Mouse (Mus musculus): Measurements from ENCODE around the gene H2-Eb2.
"Not testable (repeated sequence)": the region's sequence is repeated elsewhere in the genome, so short reads cannot be mapped to it uniquely, and the experiment has no call there.

Gene H2-Eb2

GRCm38 (mm10) chr17:34306407-34306806 is 19.1 kb upstream of the H2-Eb2 start:
- DNase-seq = no peak

DNA sequence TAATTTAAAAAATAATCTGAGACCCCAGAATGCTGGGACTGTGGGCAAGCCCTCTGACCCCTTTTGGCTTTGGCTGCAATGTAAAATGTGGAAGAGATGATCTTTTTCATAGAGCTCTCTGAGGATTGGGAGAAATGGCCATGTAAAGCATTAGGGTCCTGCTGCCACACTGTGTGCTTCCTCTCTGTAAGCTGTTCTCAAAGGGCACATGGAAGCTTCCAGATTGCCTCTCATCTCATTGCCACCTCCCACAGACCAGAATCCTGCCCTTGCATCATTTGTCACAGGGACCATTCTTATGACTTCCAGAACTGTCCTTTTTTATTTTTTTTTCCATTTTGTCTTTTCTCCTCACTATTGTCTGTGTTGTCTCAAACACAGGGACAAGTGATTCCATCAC is 18.2 kb upstream of the H2-Eb2 start:
- DNase-seq = no peak

GRCm38 (mm10) chr17:34308161-34308560 is 17.3 kb upstream of the H2-Eb2 start:
- no peak for DNase-seq

DNA sequence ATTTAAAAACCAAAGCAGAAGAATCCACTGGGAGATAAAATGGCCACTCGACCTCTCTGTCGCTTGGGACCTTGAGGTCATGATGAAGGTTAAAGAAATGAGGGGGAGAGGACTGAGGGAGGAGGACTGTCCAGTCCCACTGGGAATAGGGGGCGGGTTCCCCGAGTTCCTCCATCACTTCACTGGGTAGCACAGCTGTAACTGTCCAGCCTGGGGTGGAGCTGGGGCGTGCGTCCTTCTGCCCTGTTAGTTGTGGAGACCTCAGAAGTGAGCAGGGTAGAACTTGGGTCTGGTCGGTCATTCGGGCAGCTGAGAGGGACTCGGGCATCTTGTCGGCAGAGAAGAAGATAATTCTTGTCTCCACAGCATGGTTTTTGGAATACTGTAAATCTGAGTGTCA is 16.2 kb upstream of the H2-Eb2 start:
- no peak for DNase-seq

- peak; percentile 51 to 72 for DNase-seq
These were observed 15.6 kb upstream of the H2-Eb2 start for GRCm38 (mm10) chr17:34309683-34310385.

GRCm38 (mm10) chr17:34310526-34310925 is 14.9 kb upstream of the H2-Eb2 start:
- DNase-seq = not testable (repeated sequence)

DNA sequence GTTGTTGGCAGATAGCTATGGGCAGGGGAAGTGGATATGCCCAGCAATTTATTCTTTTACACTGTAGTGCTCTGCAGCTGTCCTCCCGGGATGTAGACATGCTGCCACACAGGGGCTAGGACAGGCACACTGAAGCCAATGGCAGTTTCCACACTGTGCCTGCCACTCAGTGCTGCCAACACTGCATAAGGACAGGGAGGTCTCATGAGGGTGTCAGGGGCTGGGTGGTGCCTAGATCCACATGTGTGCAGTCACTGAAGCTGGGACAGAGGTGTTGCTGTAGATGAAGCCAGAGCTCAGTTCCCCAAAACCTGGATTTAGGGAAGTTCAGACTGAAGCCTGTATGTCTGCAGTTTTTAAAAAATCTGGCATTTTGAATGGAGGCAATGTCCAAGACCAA is 13.3 kb upstream of the H2-Eb2 start:
- DNase-seq = no peak

GRCm38 (mm10) chr17:34313393-34313792 is 12.1 kb upstream of the H2-Eb2 start:
- peak; percentile 65 to 71 for DNase-seq

DNA sequence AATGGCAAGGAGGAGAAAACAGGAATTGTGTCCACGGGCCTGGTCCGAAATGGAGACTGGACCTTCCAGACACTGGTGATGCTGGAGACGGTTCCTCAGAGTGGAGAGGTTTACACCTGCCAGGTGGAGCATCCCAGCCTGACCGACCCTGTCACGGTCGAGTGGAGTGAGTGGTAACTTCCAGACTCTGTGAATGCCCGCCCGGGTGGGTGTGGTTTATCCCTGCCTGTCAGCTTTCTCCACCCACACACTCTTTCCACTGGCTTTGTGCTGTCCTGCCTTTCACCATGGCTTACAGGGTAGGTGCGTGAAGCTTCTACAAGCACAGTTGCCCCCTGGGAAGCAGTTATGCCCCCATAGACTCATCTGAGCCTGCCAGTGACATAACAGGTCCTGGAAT is 11.2 kb upstream of the H2-Eb2 start:
- DNase-seq = no peak

GRCm38 (mm10) chr17:34315512-34315911 is 10.0 kb upstream of the H2-Eb2 start:
- DNase-seq = no peak

DNA sequence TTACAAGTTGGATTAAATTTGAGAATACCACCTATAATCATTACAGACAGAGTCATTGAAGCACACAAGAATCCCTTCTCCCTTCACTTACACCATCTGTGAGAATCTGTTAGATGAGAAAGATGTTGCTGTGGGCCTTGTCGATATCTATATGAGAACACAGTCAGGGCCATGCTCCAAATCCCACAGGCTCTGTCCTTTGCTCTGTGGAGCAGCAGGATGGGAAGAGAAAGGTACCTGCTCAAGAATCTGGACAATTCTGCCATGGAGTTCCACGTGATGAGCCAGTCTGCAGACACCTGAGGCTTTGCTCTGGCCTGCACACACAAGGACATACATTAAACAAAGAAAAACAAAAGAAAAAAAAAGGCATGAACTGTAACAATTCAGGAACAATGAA is 8.8 kb upstream of the H2-Eb2 start:
- no peak for DNase-seq

DNA sequence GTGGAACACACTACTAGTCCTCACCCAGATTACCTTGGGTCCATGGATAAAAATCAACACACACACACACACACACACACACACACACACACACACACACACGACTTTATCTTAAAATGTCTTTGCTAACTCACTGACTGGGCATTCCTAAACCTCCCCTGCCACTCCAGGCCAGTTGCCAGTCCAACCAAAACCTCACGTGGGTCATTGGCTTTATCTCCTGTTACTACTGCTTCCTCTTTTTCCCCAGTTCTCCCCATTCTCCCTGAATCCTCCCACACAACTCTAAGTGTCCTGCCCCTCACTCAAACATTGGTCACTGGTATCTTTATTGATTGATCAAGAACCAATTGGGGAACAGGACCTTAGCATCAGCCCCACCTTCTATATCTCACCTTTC is 8.2 kb upstream of the H2-Eb2 start:
- DNase-seq = no peak

GRCm38 (mm10) chr17:34326373-34326772 is 908 bp downstream of the H2-Eb2 start:
- no peak for DNase-seq

- no peak for DNase-seq
These were observed 4.3 kb downstream of the H2-Eb2 start for GRCm38 (mm10) chr17:34329807-34330206.

DNA sequence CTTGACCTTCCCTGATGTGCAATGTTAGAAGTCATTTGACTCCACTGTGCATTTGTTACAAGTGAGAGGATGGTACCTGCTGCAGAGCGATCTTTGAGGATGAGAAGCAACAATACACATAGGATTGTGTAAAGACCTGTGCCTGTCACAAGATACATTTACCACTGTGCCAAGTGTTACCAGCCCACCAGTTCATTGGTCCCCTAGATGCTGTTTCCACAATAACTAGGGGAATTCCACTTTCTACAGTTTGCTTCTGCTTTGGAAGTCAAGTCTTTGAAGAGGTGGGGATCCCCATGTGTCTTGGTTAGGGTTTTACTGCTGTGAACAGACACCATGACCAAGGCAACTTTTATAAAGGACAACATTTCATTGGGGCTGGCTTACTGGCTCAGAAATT is 5.7 kb downstream of the H2-Eb2 start:
- no peak for DNase-seq

DNA sequence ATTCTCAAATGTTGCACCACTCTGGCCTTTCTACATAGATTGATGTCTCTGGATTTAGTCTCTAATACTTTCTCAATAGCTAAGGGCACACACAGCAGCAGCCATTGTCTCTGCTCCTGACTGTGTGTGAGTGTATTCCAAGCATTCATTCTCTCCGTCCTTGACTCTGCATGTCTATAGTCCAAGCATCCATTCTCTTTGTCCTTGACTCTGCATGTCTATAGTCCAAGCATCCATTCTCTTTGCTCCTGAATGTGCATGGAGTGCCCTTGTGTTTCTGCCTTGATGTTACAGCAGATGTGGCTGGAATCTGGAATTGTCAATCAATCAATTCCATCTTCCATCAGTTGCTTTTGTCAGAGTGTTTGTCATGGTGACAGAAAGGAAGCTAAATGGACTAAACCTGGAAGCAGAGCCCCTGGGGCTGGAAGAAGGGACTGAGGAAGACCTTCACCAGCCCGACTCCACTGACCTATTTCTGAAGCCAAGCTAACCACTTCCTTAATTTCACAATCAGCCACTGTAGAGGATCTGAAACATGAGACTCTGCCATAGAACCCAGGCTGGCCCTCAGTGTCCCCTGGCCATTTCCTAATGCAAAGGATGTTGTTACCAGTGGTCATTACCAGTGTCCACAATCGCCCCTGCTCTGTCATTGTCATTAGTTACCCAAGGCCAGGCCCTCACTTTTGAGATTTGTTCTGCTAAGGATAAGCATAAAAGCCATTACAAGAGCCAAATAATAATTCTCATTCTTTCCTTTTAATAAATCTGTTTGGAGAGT is 15.3 kb downstream of the H2-Eb2 start:
- no peak for DNase-seq

DNA sequence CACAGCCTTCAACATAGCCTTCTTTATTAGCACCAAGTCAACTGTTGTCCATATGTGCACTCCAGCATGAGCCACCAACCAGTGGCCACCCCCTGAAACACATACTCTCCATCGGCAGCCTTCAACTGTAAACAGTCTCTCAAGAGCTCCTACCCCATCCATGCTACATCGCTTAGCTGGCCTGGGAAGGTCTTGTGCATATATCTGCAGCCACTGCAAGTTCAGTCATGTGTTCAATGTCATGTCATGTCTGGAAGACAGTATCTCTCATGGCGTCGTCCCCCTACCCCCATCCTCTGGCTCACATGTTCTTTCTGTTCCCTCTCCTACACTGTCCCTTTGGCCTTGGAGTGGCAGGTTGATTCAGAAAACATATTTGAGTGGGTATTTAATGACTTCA is 19.4 kb downstream of the H2-Eb2 start:
- no peak for DNase-seq

DNA sequence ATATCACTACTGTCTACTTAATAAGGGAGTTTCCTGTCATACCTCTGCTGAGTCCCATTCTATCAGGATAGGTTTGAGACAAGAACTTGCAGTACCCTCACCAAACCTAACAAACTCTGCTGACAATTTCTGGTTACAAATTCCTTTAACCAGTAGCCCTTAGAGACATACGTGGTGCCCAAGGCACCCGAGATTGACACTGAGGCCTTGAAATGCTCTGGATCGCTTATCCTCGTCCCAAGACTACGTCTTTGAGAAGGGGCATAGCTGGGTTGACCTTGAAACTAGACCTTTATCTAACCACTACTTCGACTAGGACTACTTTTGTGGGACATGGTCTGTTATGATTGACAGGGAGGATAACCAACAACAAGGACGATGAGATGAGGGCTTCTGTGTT is 20.0 kb downstream of the H2-Eb2 start:
- no peak for DNase-seq

- DNase-seq = no peak
These were observed 20.6 kb downstream of the H2-Eb2 start for GRCm38 (mm10) chr17:34346041-34346440.

- peak; percentile 5 to 10 for DNase-seq
These were observed 22.3 kb downstream of the H2-Eb2 start for GRCm38 (mm10) chr17:34347606-34348308.

GRCm38 (mm10) chr17:34349429-34349828 is 24.0 kb downstream of the H2-Eb2 start:
- DNase-seq = peak; percentile 61 to 77

DNA sequence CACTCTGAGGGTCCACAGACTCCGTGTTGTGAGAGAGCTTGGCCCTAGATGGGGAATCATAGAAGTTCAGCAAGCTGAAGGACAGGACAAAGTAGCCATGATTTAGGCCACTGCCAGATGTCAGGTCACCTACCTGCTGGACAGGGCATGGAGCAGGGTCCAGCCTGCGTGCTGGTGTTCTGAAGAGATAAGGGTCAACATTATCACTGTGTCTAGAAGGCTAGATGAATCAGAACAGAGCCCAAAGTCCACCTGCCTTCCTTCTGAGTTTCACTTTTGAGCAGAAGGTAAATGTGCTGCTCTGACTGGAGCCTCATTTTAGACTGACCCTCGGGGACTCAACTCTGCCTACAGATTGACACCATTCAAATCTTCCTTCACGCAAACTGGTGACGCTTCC is 29.1 kb downstream of the H2-Eb2 start, which contains the start of gene Btnl2:
Gene Btnl2, plus strand, starts transcription at position 284 of the 400 bp plus-strand sequence.
- no peak for DNase-seq

GRCm38 (mm10) chr17:34354940-34355339 is 29.5 kb downstream of the H2-Eb2 start:
- no peak for DNase-seq
